ENCODE assay signal across 14 mouse cellular contexts in the genomic region with DNA sequence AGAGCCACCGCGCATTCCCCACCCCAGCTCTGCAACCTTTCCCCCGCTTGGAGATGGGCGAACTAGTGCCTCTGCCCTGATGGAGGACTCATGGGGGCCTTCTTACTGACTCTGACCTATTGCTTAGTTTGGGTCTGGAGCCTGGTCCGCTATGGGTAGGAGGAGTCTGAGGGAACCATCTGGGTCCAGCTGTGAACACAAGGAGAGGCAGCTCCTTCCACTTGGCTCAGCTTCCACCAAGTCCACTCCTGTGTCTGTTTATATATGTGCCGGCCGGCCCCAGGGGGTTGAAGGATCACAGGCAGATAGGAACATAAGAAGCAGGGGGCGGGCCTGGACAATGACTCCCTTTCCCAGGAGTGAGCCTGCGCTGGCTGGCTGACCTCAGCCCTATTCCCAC. TPM values are rescaled to one million over a fixed set of nuclear protein-coding genes. Genes with fewer than 3 reads are reported as not detected.
DNase-seq lines count a peak whose midpoint lies in the region; ATAC-seq lines count a peak whose summit lies in the region.
"Had no signal": no experiment of that assay in that cellular context is flagged by ENCODE, and none has a peak within 500 bp of the region (broad histone marks: within the 10 kb centered on the region; RNA-seq: fewer than 3 reads in every experiment).

No protein-coding gene starts in this region.

- H3K9me3 ChIP-seq in kidney, embryonic 16.5 days (ENCODE audit: low read length) = no peaks in the 10 kb centered on the region
- no peaks in the 10 kb centered on the region for H3K9me3 ChIP-seq in intestine, embryonic 15.5 days
- H3K9me3 ChIP-seq: forebrain, embryonic 15.5 days; limb, embryonic 12.5 days had no signal

- DNase-seq in heart, adult 11 months = peak; percentile 97
- DNase-seq in heart, adult 8-10 months (ENCODE audit: low spot score) = no peak
- no peak for DNase-seq in kidney, postnatal 36 days
- peak; percentile 45 to 81 for DNase-seq in lung, postnatal 4 days
- no peak for DNase-seq in spleen, postnatal 4 days (ENCODE audit: low spot score in 2 of 2)
- DNase-seq in gastrocnemius, postnatal 36 days = no peak
- DNase-seq: cerebellum, adult 2 months; thymus, postnatal 4 days had no signal

- 34% methylated on average over 9 of the region's 9 CpGs for WGBS in kidney, embryonic 16.5 days
- WGBS in intestine, embryonic 15.5 days = 31% methylated on average over 9 of the region's 9 CpGs

- peaks cover 18% of the 10 kb centered on the region for H3K4me1 ChIP-seq in kidney, embryonic 16.5 days (ENCODE audit: insufficient read depth, low read length)
- H3K4me1 ChIP-seq in intestine, embryonic 15.5 days (replicated peaks) = peaks cover 25% of the 10 kb centered on the region
- H3K4me1 ChIP-seq: forebrain, embryonic 15.5 days had no signal

- intact Hi-C loops in gastrocnemius, postnatal 36 days (cut with DNase I) = no loop called here

- H3K9ac ChIP-seq in kidney, embryonic 16.5 days (replicated peaks; ENCODE audit: low read length) = no peak overlapping the region
- no peak overlapping the region for H3K9ac ChIP-seq in intestine, embryonic 15.5 days
- H3K9ac ChIP-seq: forebrain, embryonic 15.5 days; limb, embryonic 12.5 days had no signal

- H3K27ac ChIP-seq in kidney, embryonic 16.5 days (ENCODE audit: low read length) = no peak overlapping the region
- H3K27ac ChIP-seq in intestine, embryonic 15.5 days = peak overlapping the region; percentile 49
- H3K27ac ChIP-seq: forebrain, embryonic 15.5 days; limb, embryonic 12.5 days had no signal

- no peaks in the 10 kb centered on the region for H3K36me3 ChIP-seq in kidney, embryonic 16.5 days (ENCODE audit: insufficient read depth, low read length)
- H3K36me3 ChIP-seq in intestine, embryonic 15.5 days = no peaks in the 10 kb centered on the region
- H3K36me3 ChIP-seq: forebrain, embryonic 15.5 days; limb, embryonic 12.5 days had no signal

- no peak overlapping the region for H3K4me2 ChIP-seq in kidney, embryonic 16.5 days (replicated peaks; ENCODE audit: low read depth, low read length)
- H3K4me2 ChIP-seq in intestine, embryonic 15.5 days (replicated peaks) = no peak overlapping the region; the same call in 1 of the 2 replicates
- H3K4me2 ChIP-seq: forebrain, embryonic 15.5 days; limb, embryonic 12.5 days; midbrain, embryonic 11.5 days had no signal

- peak; percentile 84 for ATAC-seq in kidney, embryonic 16.5 days (ENCODE audit: low FRiP score, low TSS enrichment)
- peak; percentile 70 for ATAC-seq in intestine, embryonic 15.5 days
- ATAC-seq: forebrain, embryonic 15.5 days had no signal

- no peak overlapping the region for H3K4me3 ChIP-seq in kidney, embryonic 16.5 days (ENCODE audit: low read length)
- no peak overlapping the region for H3K4me3 ChIP-seq in intestine, embryonic 15.5 days (replicated peaks)
- H3K4me3 ChIP-seq: forebrain, embryonic 15.5 days; limb, embryonic 12.5 days; myocyte had no signal

- H3K27me3 ChIP-seq in kidney, embryonic 16.5 days (ENCODE audit: insufficient read depth, low read length) = no peaks in the 10 kb centered on the region
- no peaks in the 10 kb centered on the region for H3K27me3 ChIP-seq in intestine, embryonic 15.5 days (replicated peaks)
- H3K27me3 ChIP-seq: forebrain, embryonic 15.5 days had no signal

RNA-seq across cellular contexts. Expression of a gene that starts 6.9 kb away (rescaled TPM):
- total RNA-seq in heart, adult 8-10 months (2022) = under 1 TPM; 0.35 to 0.49 (median 0.43) TPM
- polyA plus RNA-seq in kidney, embryonic 16.5 days (2015; fragmentation: Nextera tagmentation; extraction: Ambion mirVana) = 1.7 and 3.1 TPM in 2 replicates
- 14.3 and 27.7 TPM in 2 replicates for polyA plus RNA-seq in intestine, embryonic 15.5 days (2015; fragmentation: Nextera tagmentation; extraction: Ambion mirVana)
- under 1 TPM; 0.20 to 0.32 TPM for total RNA-seq in gastrocnemius, postnatal 36 days (2021)

RNA-seq across cellular contexts. Expression of a gene that starts 26.8 kb away (rescaled TPM):
- under 1 TPM; 0.53 to 0.84 (median 0.74) TPM for total RNA-seq in heart, adult 8-10 months (2022)
- polyA plus RNA-seq in kidney, embryonic 16.5 days (2015; fragmentation: Nextera tagmentation; extraction: Ambion mirVana) = 7.4 and 7.7 TPM in 2 replicates
- 8.5 and 8.6 TPM in 2 replicates for polyA plus RNA-seq in intestine, embryonic 15.5 days (2015; fragmentation: Nextera tagmentation; extraction: Ambion mirVana)
- total RNA-seq in gastrocnemius, postnatal 36 days (2021) = 1 to 10 TPM in 1 of 2 experiments, under 1 TPM in 1; 0.71 to 1.2 TPM

RNA-seq across cellular contexts. Expression of a gene that starts 31.0 kb away (rescaled TPM):
- 10 to 100 TPM in 3 of 4 experiments, 1 to 10 TPM in 1; 9.5 to 12.4 (median 11.2) TPM for total RNA-seq in heart, adult 8-10 months (2022)
- polyA plus RNA-seq in kidney, embryonic 16.5 days (2015; fragmentation: Nextera tagmentation; extraction: Ambion mirVana) = 5.4 and 5.9 TPM in 2 replicates
- 23.5 and 25.5 TPM in 2 replicates for polyA plus RNA-seq in intestine, embryonic 15.5 days (2015; fragmentation: Nextera tagmentation; extraction: Ambion mirVana)
- 1 to 10 TPM; 6.4 to 7.6 TPM for total RNA-seq in gastrocnemius, postnatal 36 days (2021)

RNA-seq across cellular contexts. Expression of a gene that starts 55.6 kb away (rescaled TPM):
- 1 to 10 TPM; 5.4 to 6.6 (median 5.6) TPM for total RNA-seq in heart, adult 8-10 months (2022)
- 11.1 and 12.7 TPM in 2 replicates for polyA plus RNA-seq in kidney, embryonic 16.5 days (2015; fragmentation: Nextera tagmentation; extraction: Ambion mirVana)
- 9.3 and 9.7 TPM in 2 replicates for polyA plus RNA-seq in intestine, embryonic 15.5 days (2015; fragmentation: Nextera tagmentation; extraction: Ambion mirVana)
- total RNA-seq in gastrocnemius, postnatal 36 days (2021) = 1 to 10 TPM; 2.6 to 2.9 TPM

Comparison
In these comparisons a context has a peak if more than half of its experiments do, and no peak if none do; other contexts are left out.
1. DNase-seq: peak in heart, adult 11 months (single experiment) and lung, postnatal 4 days (2 of 2); none in heart, adult 8-10 months (single experiment), kidney, postnatal 36 days (0 of 2), spleen, postnatal 4 days (0 of 2) and gastrocnemius, postnatal 36 days (0 of 2).